Mouse (Mus musculus) CH12.LX (cell line): ENCODE measurements around the gene Duxbl1.
"Not testable (repeated sequence)": the region's sequence is repeated elsewhere in the genome, so short reads cannot be mapped to it uniquely, and the experiment has no call there.

Experiments
- CHD1 ChIP-seq: IDR thresholded peaks from 2 replicates; pipeline ENCODE4 v1.6.1; 2012; ENCODE audit warnings: low read depth, low read length, improper control_type of control experiment, inconsistent platforms
- CTCF ChIP-seq, 2 experiments: IDR thresholded peaks in 1 of 2; conservative IDR thresholded peaks in 1 of 2; 2 replicates each; pipeline ENCODE4 v1.5.1; 2011 to 2012; ENCODE audit warnings: low read depth in 2 of 2, low read length in 2 of 2, improper control_type of control experiment in 1 of 2, inconsistent platforms in 1 of 2, mild to moderate bottlenecking in 1 of 2, moderate library complexity in 1 of 2
- NRF1 ChIP-seq: IDR thresholded peaks from 2 replicates; pipeline ENCODE4 v1.6.1; 2014; ENCODE audit warnings: low read depth, mild to moderate bottlenecking, inconsistent platforms, low read length, improper control_type of control experiment, moderate library complexity

GRCm38 (mm10) chr14:26025653-26026052 lies 47.3 kb downstream of the Duxbl1 start:
- not testable (repeated sequence) for TF ChIP-seq CTCF (conservative IDR thresholded peaks at IDR 0.05 in 1 of 2, IDR thresholded peaks at IDR 0.05 in 1 of 2; ENCODE audit: low read depth in 2 of 2, low read length in 2 of 2); CHD1; NRF1
